Mouse (Mus musculus): ENCODE measurements around the gene Tmem94. TPM values are rescaled to one million over a fixed set of nuclear protein-coding genes. Genes with fewer than 3 reads are reported as not detected.
"Not testable (repeated sequence)": the region's sequence is repeated elsewhere in the genome, so short reads cannot be mapped to it uniquely, and the experiment has no call there.

The Tmem94 gene
- polyA plus RNA-seq, 1 experiment from 2014 or later = 24.6 TPM

GRCm38 (mm10) chr11:115746109-115746508 lies 19.1 kb upstream of the Tmem94 start:
- Histone ChIP-seq H3K27ac (no peak overlapping the region), H3K4me2 (no peak overlapping the region), H3K27me3 (no peaks in the 10 kb centered on the region), H3K9ac (no peak overlapping the region), H3K9me3 (no peaks in the 10 kb centered on the region), H3K36me3 (no peaks in the 10 kb centered on the region), H3K4me3 (no peak overlapping the region), H3K4me1 (peaks cover 8% of the 10 kb centered on the region; the same call in 1 of the 2 replicates)
- WGBS = 76% methylated on average over 1 of the region's 1 CpGs
- no peak for ATAC-seq (ENCODE audit: borderline replicate concordance, extremely low read depth, low FRiP score, low TSS enrichment)

GRCm38 (mm10) chr11:115746762-115747161 lies 18.5 kb upstream of the Tmem94 start:
- H3K27ac ChIP-seq = no peak overlapping the region
- H3K9ac ChIP-seq = no peak overlapping the region
- no peaks in the 10 kb centered on the region for H3K36me3 ChIP-seq
- no peaks in the 10 kb centered on the region for H3K9me3 ChIP-seq
- 0 out of 2 replicates have a peak overlapping the region, but pooled peaks have one; percentile 34 for H3K4me2 ChIP-seq
- 17% methylated on average over 8 of the region's 8 CpGs for WGBS
- peaks cover 8% of the 10 kb centered on the region; the same call in 1 of the 2 replicates for H3K4me1 ChIP-seq
- ATAC-seq (ENCODE audit: borderline replicate concordance, extremely low read depth, low FRiP score, low TSS enrichment) = no peak
- H3K27me3 ChIP-seq = no peaks in the 10 kb centered on the region
- no peak overlapping the region for H3K4me3 ChIP-seq

- H3K4me3 ChIP-seq = peak overlapping the region; percentile 13; the same call in 1 of the 2 replicates
- 8% methylated on average over 10 of the region's 15 CpGs for WGBS
- H3K36me3 ChIP-seq = no peaks in the 10 kb centered on the region
- H3K4me2 ChIP-seq = peak overlapping the region; percentile 34; the same call in 1 of the 2 replicates
- ATAC-seq (ENCODE audit: borderline replicate concordance, extremely low read depth, low FRiP score, low TSS enrichment) = no peak
- no peaks in the 10 kb centered on the region for H3K27me3 ChIP-seq
- no peaks in the 10 kb centered on the region for H3K9me3 ChIP-seq
- peaks cover 8% of the 10 kb centered on the region; the same call in 1 of the 2 replicates for H3K4me1 ChIP-seq
- H3K27ac ChIP-seq = no peak overlapping the region
- no peak overlapping the region for H3K9ac ChIP-seq
Measured at GRCm38 (mm10) chr11:115747351-115747750, 17.9 kb upstream of the Tmem94 start.

- no peak for ATAC-seq (ENCODE audit: borderline replicate concordance, extremely low read depth, low FRiP score, low TSS enrichment)
- H3K9ac ChIP-seq = no peak overlapping the region
- no peak overlapping the region for H3K4me2 ChIP-seq
- peaks cover 8% of the 10 kb centered on the region; the same call in 1 of the 2 replicates for H3K4me1 ChIP-seq
- no peak overlapping the region for H3K27ac ChIP-seq
- H3K4me3 ChIP-seq = no peak overlapping the region
- no peaks in the 10 kb centered on the region for H3K27me3 ChIP-seq
- H3K36me3 ChIP-seq = no peaks in the 10 kb centered on the region
- WGBS = 82% methylated on average over 5 of the region's 5 CpGs
- H3K9me3 ChIP-seq = no peaks in the 10 kb centered on the region
Measured at GRCm38 (mm10) chr11:115749834-115750233, 15.4 kb upstream of the Tmem94 start.

GRCm38 (mm10) chr11:115751725-115752124 lies 13.5 kb upstream of the Tmem94 start:
- H3K27me3 ChIP-seq = no peaks in the 10 kb centered on the region
- no peaks in the 10 kb centered on the region for H3K36me3 ChIP-seq
- no peak overlapping the region for H3K9ac ChIP-seq
- H3K27ac ChIP-seq = no peak overlapping the region
- H3K4me1 ChIP-seq = peaks cover 5% of the 10 kb centered on the region; the same call in 1 of the 2 replicates
- H3K4me3 ChIP-seq = no peak overlapping the region
- 61% methylated on average over 2 of the region's 2 CpGs for WGBS
- no peaks in the 10 kb centered on the region for H3K9me3 ChIP-seq
- H3K4me2 ChIP-seq = no peak overlapping the region
- ATAC-seq (ENCODE audit: borderline replicate concordance, extremely low read depth, low FRiP score, low TSS enrichment) = no peak

GRCm38 (mm10) chr11:115752653-115753052 lies 12.6 kb upstream of the Tmem94 start:
- H3K27ac ChIP-seq = no peak overlapping the region
- no peaks in the 10 kb centered on the region for H3K4me1 ChIP-seq
- no peak overlapping the region for H3K4me3 ChIP-seq
- H3K9ac ChIP-seq = no peak overlapping the region
- WGBS = 79% methylated on average over 7 of the region's 7 CpGs
- H3K4me2 ChIP-seq = no peak overlapping the region
- ATAC-seq (ENCODE audit: borderline replicate concordance, extremely low read depth, low FRiP score, low TSS enrichment) = no peak
- no peaks in the 10 kb centered on the region for H3K36me3 ChIP-seq
- no peaks in the 10 kb centered on the region for H3K9me3 ChIP-seq
- H3K27me3 ChIP-seq = no peaks in the 10 kb centered on the region

- Histone ChIP-seq H3K4me3 (no peak overlapping the region), H3K4me1 (no peaks in the 10 kb centered on the region), H3K4me2 (no peak overlapping the region), H3K36me3 (no peaks in the 10 kb centered on the region), H3K9me3 (no peaks in the 10 kb centered on the region), H3K27ac (no peak overlapping the region), H3K9ac (no peak overlapping the region), H3K27me3 (no peaks in the 10 kb centered on the region)
- 62% methylated on average over 4 of the region's 4 CpGs for WGBS
- no peak for ATAC-seq (ENCODE audit: borderline replicate concordance, extremely low read depth, low FRiP score, low TSS enrichment)
Measured at GRCm38 (mm10) chr11:115753485-115753884, 11.7 kb upstream of the Tmem94 start.

GRCm38 (mm10) chr11:115762176-115762575 lies 3.1 kb upstream of the Tmem94 start:
- H3K4me1 ChIP-seq = peaks cover 11% of the 10 kb centered on the region
- ATAC-seq (ENCODE audit: borderline replicate concordance, extremely low read depth, low FRiP score, low TSS enrichment); H3K27ac ChIP-seq; H3K4me3 ChIP-seq; H3K36me3 ChIP-seq; H3K9me3 ChIP-seq; H3K27me3 ChIP-seq; H3K9ac ChIP-seq; H3K4me2 ChIP-seq: not testable (repeated sequence)
- WGBS = 85% methylated on average over 7 of the region's 7 CpGs

- H3K27ac ChIP-seq = no peak overlapping the region
- no peaks in the 10 kb centered on the region for H3K9me3 ChIP-seq
- 24% methylated on average over 2 of the region's 2 CpGs for WGBS
- peak overlapping the region; percentile 84 for H3K4me3 ChIP-seq
- H3K27me3 ChIP-seq = no peaks in the 10 kb centered on the region
- H3K9ac ChIP-seq = peak overlapping the region; percentile 24; the same call in 1 of the 2 replicates
- peak overlapping the region; percentile 75 for H3K4me2 ChIP-seq
- H3K36me3 ChIP-seq = no peaks in the 10 kb centered on the region
- peaks cover 28% of the 10 kb centered on the region for H3K4me1 ChIP-seq
- ATAC-seq (ENCODE audit: borderline replicate concordance, extremely low read depth, low FRiP score, low TSS enrichment) = no peak
Measured at GRCm38 (mm10) chr11:115764698-115765097, 535 bp upstream of the Tmem94 start.

- Histone ChIP-seq H3K4me2 (peak overlapping the region; percentile 75), H3K4me1 (peaks cover 31% of the 10 kb centered on the region), H3K4me3 (peak overlapping the region; percentile 84), H3K27ac (peak overlapping the region; percentile 93), H3K9ac (peak overlapping the region; percentile 88), H3K27me3 (no peaks in the 10 kb centered on the region), H3K36me3 (no peaks in the 10 kb centered on the region), H3K9me3 (no peaks in the 10 kb centered on the region)
- ATAC-seq (ENCODE audit: borderline replicate concordance, extremely low read depth, low FRiP score, low TSS enrichment) = peak; percentile 83
- under 1% methylated on average over 34 of the region's 34 CpGs for WGBS
Measured at GRCm38 (mm10) chr11:115765607-115766141, 441 bp downstream of the Tmem94 start.

- Histone ChIP-seq H3K4me1 (peaks cover 31% of the 10 kb centered on the region), H3K27me3 (no peaks in the 10 kb centered on the region), H3K4me3 (peak overlapping the region; percentile 84), H3K36me3 (no peaks in the 10 kb centered on the region), H3K9ac (peak overlapping the region; percentile 88), H3K27ac (peak overlapping the region; percentile 93), H3K4me2 (peak overlapping the region; percentile 75), H3K9me3 (no peaks in the 10 kb centered on the region)
- 35% methylated on average over 13 of the region's 13 CpGs for WGBS
- ATAC-seq (ENCODE audit: borderline replicate concordance, extremely low read depth, low FRiP score, low TSS enrichment) = no peak
Measured at GRCm38 (mm10) chr11:115766356-115766943, 1.2 kb downstream of the Tmem94 start.

- ATAC-seq (ENCODE audit: borderline replicate concordance, extremely low read depth, low FRiP score, low TSS enrichment) = no peak
- Histone ChIP-seq H3K4me1 (peaks cover 31% of the 10 kb centered on the region), H3K4me2 (peak overlapping the region; percentile 75), H3K27me3 (no peaks in the 10 kb centered on the region), H3K9ac (no peak overlapping the region), H3K27ac (peak overlapping the region; percentile 93), H3K9me3 (no peaks in the 10 kb centered on the region), H3K4me3 (peak overlapping the region; percentile 84), H3K36me3 (no peaks in the 10 kb centered on the region)
- 76% methylated on average over 8 of the region's 8 CpGs for WGBS
Measured at GRCm38 (mm10) chr11:115766981-115767380, 1.7 kb downstream of the Tmem94 start.

Data from lung, embryonic 15.5 days (tissue).